Mouse (Mus musculus): ENCODE results near the gene Ntm. TPM values are rescaled to one million over a fixed set of nuclear protein-coding genes. Genes with fewer than 3 reads are reported as not detected.

Ntm gene
- total and polyA plus RNA-seq, 3 experiments, result not detected

DNA sequence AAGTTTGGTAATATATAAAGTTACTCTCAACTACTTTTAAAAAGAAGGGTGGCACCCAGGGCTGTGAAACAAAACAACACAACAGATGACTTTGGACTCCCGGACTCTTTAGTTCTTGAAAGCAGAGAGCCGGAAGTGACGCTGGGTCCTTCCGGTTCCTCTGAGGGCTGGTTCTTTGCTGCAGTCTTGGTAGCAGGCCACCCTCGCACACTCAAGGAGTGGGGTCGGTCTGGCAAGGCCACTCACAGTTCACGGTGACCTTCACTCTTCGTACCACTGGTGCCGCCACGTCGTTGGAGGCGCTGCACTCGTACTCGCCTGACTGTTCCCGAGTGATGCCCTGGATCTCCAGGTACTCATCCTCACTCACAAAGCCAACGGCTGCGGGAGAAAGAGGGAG is 949.1 kb downstream of the Ntm start:
- Histone ChIP-seq H3K36me3 (ENCODE audit: control insufficient read depth in 1 of 2, insufficient read depth in 2 of 2, low read length in 2 of 2) (no peaks in the 10 kb centered on the region), H3K4me1 (ENCODE audit: control insufficient read depth in 1 of 2, insufficient read depth in 2 of 2, low read length in 2 of 2) (no peaks in the 10 kb centered on the region), H3K4me3 (ENCODE audit: control insufficient read depth in 1 of 2, insufficient read depth in 1 of 2, low read depth in 2 of 2, low read length in 2 of 2) (no peak overlapping the region), H3K9ac (ENCODE audit: control insufficient read depth, low read depth, low read length, poor library complexity, severe bottlenecking) (no peak overlapping the region), H3K79me2 (ENCODE audit: control insufficient read depth, insufficient read depth, low read length, poor library complexity) (no peaks in the 10 kb centered on the region), H3K27me3 (ENCODE audit: control insufficient read depth in 1 of 2, insufficient read depth in 2 of 2, low read length in 2 of 2) (no peaks in the 10 kb centered on the region), H3K27ac (ENCODE audit: control insufficient read depth, low read depth, low read length) (no peak overlapping the region), H3K9me3 (replicated peaks; ENCODE audit: insufficient read depth, low read length) (no peaks in the 10 kb centered on the region)
- TF ChIP-seq E2F4 (IDR thresholded peaks at IDR 0.05; ENCODE audit: borderline replicate concordance, low read depth, low read length) (no peak), TAL1 (IDR thresholded peaks at IDR 0.05; ENCODE audit: low read length) (no peak), KAT2A (conservative IDR thresholded peaks at IDR 0.05; ENCODE audit: low read depth, low read length) (no peak), EP300 (IDR thresholded peaks at IDR 0.05; ENCODE audit: low read depth in 1 of 2, low read length in 2 of 2) (no peak), NRF1 (IDR thresholded peaks at IDR 0.05; ENCODE audit: insufficient read depth, low read depth, low read length, poor library complexity, severe bottlenecking) (no peak), ZC3H11A (IDR thresholded peaks at IDR 0.05; ENCODE audit: low read depth, low read length) (no peak), MXI1 (IDR thresholded peaks at IDR 0.05; ENCODE audit: low read depth, low read length) (no peak), ZNF384 (IDR thresholded peaks at IDR 0.05; ENCODE audit: low read depth, low read length) (no peak), MYC (IDR thresholded peaks at IDR 0.05; ENCODE audit: low read depth, low read length) (no peak), CHD2 (IDR thresholded peaks at IDR 0.05; ENCODE audit: low read length) (no peak), POLR2AphosphoS5 (IDR thresholded peaks at IDR 0.05; ENCODE audit: borderline replicate concordance, low read depth, low read length) (no peak), TBP (IDR thresholded peaks at IDR 0.05; ENCODE audit: low read depth, low read length) (no peak), CHD1 (IDR thresholded peaks at IDR 0.05; ENCODE audit: low read depth, low read length) (no peak), MEF2A (IDR thresholded peaks at IDR 0.05; ENCODE audit: extremely low read depth, insufficient replicate concordance, low read depth, low read length, poor library complexity, severe bottlenecking) (no peak), GABPA (IDR thresholded peaks at IDR 0.05; ENCODE audit: low read depth, low read length) (no peak), MAZ (IDR thresholded peaks at IDR 0.05; ENCODE audit: low read depth, low read length) (no peak), MAFK (IDR thresholded peaks at IDR 0.05; ENCODE audit: borderline replicate concordance, low read depth, low read length) (no peak), USF1 (IDR thresholded peaks at IDR 0.05; ENCODE audit: low read depth, low read length) (no peak)
- no peak for DNase-seq (ENCODE audit: low read depth, low spot score)

DNA sequence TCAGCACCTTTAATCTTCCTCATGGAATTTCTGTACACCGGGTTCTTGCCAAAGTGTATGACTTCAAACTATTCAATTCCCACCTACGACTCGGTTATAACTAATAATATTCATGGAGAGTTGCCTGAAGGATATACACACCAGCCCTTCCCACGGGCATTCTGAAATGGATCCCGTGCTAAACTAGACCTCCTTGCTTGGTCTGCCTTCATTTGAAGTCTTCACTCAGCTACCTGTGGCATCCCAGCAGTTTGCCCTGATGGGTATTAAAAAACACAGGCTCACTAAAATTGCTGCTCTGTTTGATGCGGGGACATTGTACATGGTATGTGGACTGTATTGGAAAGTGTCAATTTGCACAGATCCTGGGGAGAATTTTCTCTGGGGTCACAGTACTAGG is 950.4 kb downstream of the Ntm start:
- H3K27me3 ChIP-seq (ENCODE audit: control insufficient read depth in 1 of 2, insufficient read depth in 2 of 2, low read length in 2 of 2), result no peaks in the 10 kb centered on the region
- H3K4me3 ChIP-seq (ENCODE audit: control insufficient read depth in 1 of 2, insufficient read depth in 1 of 2, low read depth in 2 of 2, low read length in 2 of 2), result no peak overlapping the region
- H3K4me1 ChIP-seq (ENCODE audit: control insufficient read depth in 1 of 2, insufficient read depth in 2 of 2, low read length in 2 of 2), result no peaks in the 10 kb centered on the region
- H3K79me2 ChIP-seq (ENCODE audit: control insufficient read depth, insufficient read depth, low read length, poor library complexity), result no peaks in the 10 kb centered on the region
- no peak overlapping the region for H3K9ac ChIP-seq (ENCODE audit: control insufficient read depth, low read depth, low read length, poor library complexity, severe bottlenecking)
- no peak for TF ChIP-seq RAD21 (IDR thresholded peaks at IDR 0.05; ENCODE audit: low read depth, low read length)
- TF ChIP-seq JUND (IDR thresholded peaks at IDR 0.05; ENCODE audit: low read depth, low read length), result no peak
- no peak for TF ChIP-seq ZNF384 (IDR thresholded peaks at IDR 0.05; ENCODE audit: low read depth, low read length)
- no peak for TF ChIP-seq ZC3H11A (IDR thresholded peaks at IDR 0.05; ENCODE audit: low read depth, low read length)
- TF ChIP-seq KAT2A (conservative IDR thresholded peaks at IDR 0.05; ENCODE audit: low read depth, low read length), result no peak
- no peak for TF ChIP-seq EP300 (IDR thresholded peaks at IDR 0.05; ENCODE audit: low read depth in 1 of 2, low read length in 2 of 2)
- TF ChIP-seq ETS1 (IDR thresholded peaks at IDR 0.05; ENCODE audit: low read depth, low read length), result no peak
- TF ChIP-seq NRF1 (IDR thresholded peaks at IDR 0.05; ENCODE audit: insufficient read depth, low read depth, low read length, poor library complexity, severe bottlenecking), result no peak
- no peak for TF ChIP-seq SIN3A (IDR thresholded peaks at IDR 0.05; ENCODE audit: low read length)
- TF ChIP-seq GATA1 (IDR thresholded peaks at IDR 0.05; ENCODE audit: low read depth, low read length), result no peak
- no peak for TF ChIP-seq ZKSCAN1 (IDR thresholded peaks at IDR 0.05; ENCODE audit: low read depth, low read length)
- TF ChIP-seq MYC (IDR thresholded peaks at IDR 0.05; ENCODE audit: low read depth, low read length), result no peak
- TF ChIP-seq ELF1 (IDR thresholded peaks at IDR 0.05; ENCODE audit: low read depth, low read length), result no peak
- TF ChIP-seq RCOR1 (IDR thresholded peaks at IDR 0.05; ENCODE audit: low read depth, low read length), result no peak
- TF ChIP-seq SMC3 (IDR thresholded peaks at IDR 0.05; ENCODE audit: low read depth, low read length), result no peak
- no peak for DNase-seq (ENCODE audit: low read depth, low spot score)
- H3K36me3 ChIP-seq (ENCODE audit: control insufficient read depth in 1 of 2, insufficient read depth in 2 of 2, low read length in 2 of 2), result no peaks in the 10 kb centered on the region
- H3K27ac ChIP-seq (ENCODE audit: control insufficient read depth, low read depth, low read length), result no peak overlapping the region
- H3K9me3 ChIP-seq (replicated peaks; ENCODE audit: insufficient read depth, low read length), result no peaks in the 10 kb centered on the region

Measured in MEL (cell line).